In the genomic region with DNA sequence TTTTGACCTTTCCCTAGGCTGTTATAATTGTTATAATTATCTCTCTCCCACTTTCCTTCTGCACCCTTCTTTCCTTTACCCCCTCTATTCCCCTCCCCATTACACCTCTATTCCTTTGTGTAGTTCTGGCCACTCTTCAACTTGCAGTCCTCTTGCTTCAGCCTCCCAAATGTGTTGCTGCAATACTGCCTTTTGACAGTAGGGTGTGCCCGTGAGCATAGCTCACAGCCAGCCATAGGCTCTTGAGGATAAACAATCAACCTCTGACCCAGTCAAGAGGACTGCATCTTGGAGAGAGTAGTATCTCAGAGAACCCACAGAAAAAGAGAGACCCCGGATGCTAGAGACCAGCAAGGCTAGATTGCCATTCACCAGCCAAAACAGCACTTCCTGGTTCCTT, we compare ENCODE assay signal across 9 mouse cellular contexts.
DNase-seq lines count a peak whose midpoint lies in the region; ATAC-seq and TF ChIP-seq lines count a peak whose summit lies in the region.
"Had no signal": no experiment of that assay in that cellular context is flagged by ENCODE, and none has a peak within 500 bp of the region (broad histone marks: within the 10 kb centered on the region; RNA-seq: fewer than 3 reads in every experiment).

No protein-coding gene starts in this region.

- H3K9me3 ChIP-seq in lung, postnatal 0 days (ENCODE audit: low read length) = no peaks in the 10 kb centered on the region
- H3K9me3 ChIP-seq: limb, embryonic 13.5 days had no signal

- H3K27me3 ChIP-seq in lung, postnatal 0 days (replicated peaks; ENCODE audit: insufficient read depth, low read length) = no peaks in the 10 kb centered on the region

- DNase-seq in CD4-positive, CD25-positive, alpha-beta regulatory T cell, adult 2 months (ENCODE audit: low read depth, low spot score) = peak; percentile 45
- peak; percentile 5 to 22 for DNase-seq in left cerebral cortex, adult 18-20 months (ENCODE audit: low spot score in 2 of 2)
- no peak for DNase-seq in left cerebral cortex, adult 8-10 months (ENCODE audit: low spot score in 2 of 2)
- DNase-seq in adrenal gland, postnatal 25 days = peak; percentile 20
- DNase-seq in lung, postnatal 0 days (ENCODE audit: low spot score) = no peak
- DNase-seq in urinary bladder, postnatal 25 days (ENCODE audit: low spot score) = no peak
- DNase-seq in ovary, adult 18-20 months (ENCODE audit: low spot score) = no peak

- H3K4me2 ChIP-seq in lung, postnatal 0 days (replicated peaks; ENCODE audit: low read depth, low read length) = no peak overlapping the region
- H3K4me2 ChIP-seq: limb, embryonic 13.5 days had no signal

- ATAC-seq in CD4-positive, CD25-positive, alpha-beta regulatory T cell, adult 4 months = no peak
- ATAC-seq in lung, postnatal 0 days = no peak

- TF ChIP-seq CTCF in lung, postnatal 0 days (IDR thresholded peaks at IDR 0.05) = peak; percentile 65

- no peak overlapping the region for H3K4me3 ChIP-seq in lung, postnatal 0 days (ENCODE audit: low read depth, low read length)
- H3K4me3 ChIP-seq: limb, embryonic 13.5 days had no signal

- H3K36me3 ChIP-seq in lung, postnatal 0 days (ENCODE audit: insufficient read depth, low read length) = no peaks in the 10 kb centered on the region
- H3K36me3 ChIP-seq: limb, embryonic 13.5 days had no signal

- 28% methylated on average over 2 of the region's 2 CpGs for WGBS in lung, postnatal 0 days

- H3K4me1 ChIP-seq in lung, postnatal 0 days (ENCODE audit: insufficient read depth, low read depth, low read length) = no peaks in the 10 kb centered on the region

- no peak overlapping the region for H3K27ac ChIP-seq in lung, postnatal 0 days (ENCODE audit: low read length)
- H3K27ac ChIP-seq: limb, embryonic 13.5 days had no signal

- H3K9ac ChIP-seq in lung, postnatal 0 days (replicated peaks; ENCODE audit: low read depth) = no peak overlapping the region
- H3K9ac ChIP-seq: limb, embryonic 13.5 days had no signal

- no peak for TF ChIP-seq EP300 in lung, postnatal 0 days (IDR thresholded peaks at IDR 0.05)

Comparison
In these comparisons a context has a peak if more than half of its experiments do, and no peak if none do; other contexts are left out.
1. DNase-seq: peak in CD4-positive, CD25-positive, alpha-beta regulatory T cell, adult 2 months (single experiment), left cerebral cortex, adult 18-20 months (2 of 2) and adrenal gland, postnatal 25 days (single experiment); none in left cerebral cortex, adult 8-10 months (0 of 2), lung, postnatal 0 days (single experiment), urinary bladder, postnatal 25 days (single experiment) and ovary, adult 18-20 months (single experiment).